Mouse (Mus musculus) neutrophil, adult 59 days (primary cell): Measurements from ENCODE around the gene Rundc1. TPM values are rescaled to one million over a fixed set of nuclear protein-coding genes. Genes with fewer than 3 reads are reported as not detected.

Experiments used
- total RNA-seq, 2 experiments: library from RNA; stranded (reverse); gene quantifications; 1 replicate in 1 of 2; 2 replicates in 1 of 2; pipeline ENCODE4 v1.2.4; 2023

Rundc1 gene
- 1 to 10 TPM; 8.5 TPM for total RNA-seq

GRCm38 (mm10) chr11:101424925-101425813, at the start of gene Rundc1, which contains the start of gene Ptges3l:
Gene Rundc1 (plus strand): TSS chr11:101425085.
Gene Ptges3l (minus strand): TSS chr11:101425333.

GRCm38 (mm10) chr11:101417101-101417855, 7.6 kb upstream of the Rundc1 start, which contains the start of gene Aarsd1:
Gene Aarsd1 (minus strand): TSS chr11:101417615.

GRCm38 (mm10) chr11:101424105-101424851, 607 bp upstream of the Rundc1 start, which contains the start of gene Gm27029:
Gene Gm27029 (minus strand): TSS chr11:101424796.

GRCm38 (mm10) chr11:101442127-101442693, 17.3 kb downstream of the Rundc1 start, which contains the start of gene Rpl27:
Gene Rpl27 (plus strand): TSS chr11:101442298.

GRCm38 (mm10) chr11:101448274-101448746, 23.4 kb downstream of the Rundc1 start, which contains the start of gene Ifi35:
Gene Ifi35 (plus strand): TSS chr11:101448407.

GRCm38 (mm10) chr11:101464211-101465100, 39.6 kb downstream of the Rundc1 start, which contains the start of gene Rnd2:
Gene Rnd2 (plus strand): TSS chr11:101464999.

GRCm38 (mm10) chr11:101465869-101466551, 41.1 kb downstream of the Rundc1 start, which contains the start of gene Vat1:
Gene Vat1 (minus strand): TSS chr11:101466230.

Other genes with a start within 250 kb of the Rundc1 start
- under 1 TPM; 0.33 to 0.35 TPM for gene Ccr10, start 249.6 kb upstream of the Rundc1 start, total RNA-seq
- gene Ezh1, start 198.6 kb upstream of the Rundc1 start, total RNA-seq = 10 to 100 TPM; 46.8 to 51.8 TPM
- gene Ramp2, start 179.1 kb upstream of the Rundc1 start, total RNA-seq = not detected
- 10 to 100 TPM; 62.8 to 67.7 TPM for gene Vps25, start 171.4 kb upstream of the Rundc1 start, total RNA-seq
- gene Wnk4, start 164.5 kb upstream of the Rundc1 start, total RNA-seq = 1 to 10 TPM in 1 of 2 experiments, under 1 TPM in 1; 0.64 to 2.3 TPM
- 1 to 10 TPM; 1.2 to 2.1 TPM for gene Cntd1, start 146.1 kb upstream of the Rundc1 start, total RNA-seq
- gene Coa3, start 146.0 kb upstream of the Rundc1 start, total RNA-seq = 10 to 100 TPM; 31.6 to 34.4 TPM
- 100 to 1,000 TPM; 143 to 152 TPM for gene Becn1, start 122.8 kb upstream of the Rundc1 start, total RNA-seq
- gene Psme3, start 108.9 kb upstream of the Rundc1 start, total RNA-seq = 10 to 100 TPM; 64.4 to 73.2 TPM
- 1 to 10 TPM; 3.4 TPM for gene Aoc2, start 100.0 kb upstream of the Rundc1 start, total RNA-seq
- not detected for gene Aoc3, start 94.5 kb upstream of the Rundc1 start, total RNA-seq
- gene G6pc, start 57.5 kb upstream of the Rundc1 start, total RNA-seq = not detected
- gene Aarsd1, start 7.5 kb upstream of the Rundc1 start, total RNA-seq = 10 to 100 TPM; 12.1 to 15.2 TPM
- gene Gm27029, start 289 bp upstream of the Rundc1 start, total RNA-seq = under 1 TPM; 0.47 to 0.82 TPM
- under 1 TPM in 1 of 2 experiments, not detected in 1; 0.64 TPM for gene Ptges3l, start 248 bp downstream of the Rundc1 start, total RNA-seq
- gene Rpl27, start 17.2 kb downstream of the Rundc1 start, total RNA-seq = 10 to 100 TPM; 37.5 to 40.7 TPM
- gene Ifi35, start 23.3 kb downstream of the Rundc1 start, total RNA-seq = 10 to 100 TPM; 21.7 to 23.3 TPM
- under 1 TPM; 0.42 to 0.60 TPM for gene Rnd2, start 39.9 kb downstream of the Rundc1 start, total RNA-seq
- gene Vat1, start 41.1 kb downstream of the Rundc1 start, total RNA-seq = 10 to 100 TPM; 15.0 to 16.3 TPM
- 10 to 100 TPM; 15.6 to 19.0 TPM for gene Brca1, start 126.9 kb downstream of the Rundc1 start, total RNA-seq
- 10 to 100 TPM; 73.5 to 93.1 TPM for gene Nbr1, start 127.1 kb downstream of the Rundc1 start, total RNA-seq
- gene Tmem106a, start 157.2 kb downstream of the Rundc1 start, total RNA-seq = 10 to 100 TPM; 10.5 to 13.5 TPM
- not detected for gene Gm11634, start 174.2 kb downstream of the Rundc1 start, total RNA-seq
- 10 to 100 TPM; 12.2 to 18.4 TPM for gene Rdm1, start 202.1 kb downstream of the Rundc1 start, total RNA-seq
- gene Arl4d, start 240.5 kb downstream of the Rundc1 start, total RNA-seq = 1 to 10 TPM in 1 of 2 experiments, under 1 TPM in 1; 0.84 to 1.9 TPM